Mouse (Mus musculus) embryonic fibroblast, embryonic 13.5 days (primary cell): Measurements from ENCODE around the gene Tspan2.

Experiments
- CTCF ChIP-seq: IDR thresholded peaks from 2 replicates; pipeline ENCODE4 v1.5.1; 2011; ENCODE audit warnings: mild to moderate bottlenecking, control low read depth, low read length, moderate library complexity, borderline replicate concordance; ENCODE audit not compliant: insufficient read depth
- POLR2A ChIP-seq: IDR thresholded peaks from 2 replicates; pipeline ENCODE4 v1.6.1; 2011; ENCODE audit warnings: low read depth, mild to moderate bottlenecking, control low read depth, low read length, moderate library complexity

DNA sequence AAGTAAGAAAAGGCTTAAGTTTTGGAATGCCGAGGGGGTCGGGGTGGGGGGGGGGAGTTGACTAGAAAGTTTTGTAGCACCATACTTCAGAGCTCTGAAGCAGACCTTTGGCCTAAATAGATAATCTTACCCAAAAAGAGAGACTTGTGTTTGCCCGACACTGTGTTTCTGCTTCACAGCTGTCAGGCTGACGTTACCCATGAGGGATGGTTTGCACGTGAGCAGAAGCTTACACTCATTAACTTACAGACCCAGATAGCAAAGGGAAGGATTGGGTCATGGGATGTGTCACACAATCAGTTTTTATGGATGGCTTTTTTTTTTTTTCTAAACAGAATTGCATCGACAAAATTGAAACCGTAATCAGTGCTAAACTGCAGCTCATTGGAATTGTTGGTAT is 30.5 kb downstream of the Tspan2 start:
- TF ChIP-seq CTCF: no peak
- TF ChIP-seq POLR2A: no peak
